Mouse (Mus musculus) CH12.LX (cell line): ENCODE measurements around the gene Paqr6. TPM values are rescaled to one million over a fixed set of nuclear protein-coding genes. Genes with fewer than 3 reads are reported as not detected.

ENCODE experiments used
- DNase-seq: peaks from one replicate; pipeline ENCODE4 v3.0.0-alpha.2; 2013; ENCODE audit errors: extremely low read depth
- H3K27ac ChIP-seq: 2 replicates; pipeline ENCODE4 v1.5.1; 2012; ENCODE audit warnings: low read depth, mild to moderate bottlenecking, control low read depth, moderate library complexity; ENCODE audit not compliant: insufficient read depth
- H3K27me3 ChIP-seq: replicated peaks from 2 replicates; pipeline ENCODE3; 2012; ENCODE audit warnings: inconsistent platforms
- H3K36me3 ChIP-seq, 2 experiments: replicated peaks in 1 of 2; 2 replicates each; pipeline versions ENCODE3 to v1.6.1; 2012; ENCODE audit warnings: inconsistent platforms in 1 of 2, low read length in 1 of 2, mild to moderate bottlenecking in 1 of 2, mixed read lengths in 1 of 2, moderate library complexity in 1 of 2; ENCODE audit not compliant: control insufficient read depth in 1 of 2, insufficient read depth in 1 of 2
- H3K4me1 ChIP-seq, 2 experiments: 2 replicates each; pipeline ENCODE4 v1.6.1; 2012; ENCODE audit warnings: inconsistent platforms in 1 of 2, moderate library complexity in 1 of 2; ENCODE audit not compliant: insufficient read depth in 2 of 2, control insufficient read depth in 1 of 2
- H3K4me2 ChIP-seq: 2 replicates; pipeline ENCODE4 v1.6.1; 2012; ENCODE audit warnings: low read depth, mild to moderate bottlenecking, control low read depth; ENCODE audit not compliant: poor library complexity, insufficient read depth, severe bottlenecking
- H3K4me3 ChIP-seq, 3 experiments: fragments of 150-350 bp in 1 of 3; sonication (generic) in 1 of 3; replicated peaks in 1 of 3; 2 replicates each; pipeline versions ENCODE3 to v1.5.1; 2011 to 2012; ENCODE audit warnings: low read depth in 2 of 3, low read length in 2 of 3, mild to moderate bottlenecking in 2 of 3, moderate library complexity in 2 of 3, control low read depth in 1 of 3, improper control_type of control experiment in 1 of 3, inconsistent platforms in 1 of 3, mixed read lengths in 1 of 3; ENCODE audit not compliant: poor library complexity in 1 of 3
- H3K79me2 ChIP-seq: replicated peaks from 2 replicates; pipeline ENCODE4 v1.6.1; 2012; ENCODE audit warnings: mild to moderate bottlenecking, moderate library complexity; ENCODE audit not compliant: control insufficient read depth, poor library complexity, insufficient read depth, severe bottlenecking; ENCODE audit errors: extremely low read depth
- H3K9ac ChIP-seq: 2 replicates; pipeline ENCODE4 v1.6.1; 2012; ENCODE audit warnings: low read depth, mild to moderate bottlenecking, control low read depth, moderate library complexity; ENCODE audit not compliant: insufficient read depth
- H3K9me3 ChIP-seq: replicated peaks from 2 replicates; pipeline ENCODE3; 2012; ENCODE audit warnings: low read length, inconsistent platforms, mixed read lengths
- BHLHE40 ChIP-seq: IDR thresholded peaks from 2 replicates; pipeline ENCODE4 v1.6.1; 2011; ENCODE audit warnings: mild to moderate bottlenecking, low read depth, low read length, improper control_type of control experiment
- CHD1 ChIP-seq: IDR thresholded peaks from 2 replicates; pipeline ENCODE4 v1.6.1; 2012; ENCODE audit warnings: low read depth, low read length, improper control_type of control experiment, inconsistent platforms
- CHD2 ChIP-seq: IDR thresholded peaks from 2 replicates; pipeline ENCODE4 v1.6.1; 2011; ENCODE audit warnings: low read length, improper control_type of control experiment
- CTCF ChIP-seq, 2 experiments: IDR thresholded peaks in 1 of 2; conservative IDR thresholded peaks in 1 of 2; 2 replicates each; pipeline ENCODE4 v1.5.1; 2011 to 2012; ENCODE audit warnings: low read depth in 2 of 2, low read length in 2 of 2, improper control_type of control experiment in 1 of 2, inconsistent platforms in 1 of 2, mild to moderate bottlenecking in 1 of 2, moderate library complexity in 1 of 2
- E2F4 ChIP-seq: IDR thresholded peaks from 2 replicates; pipeline ENCODE4 v1.6.1; 2011; ENCODE audit warnings: low read depth, low read length, improper control_type of control experiment; ENCODE audit not compliant: insufficient replicate concordance
- ELF1 ChIP-seq: IDR thresholded peaks from 2 replicates; pipeline ENCODE4 v1.6.1; 2014; ENCODE audit warnings: low read depth, mild to moderate bottlenecking, inconsistent platforms, low read length, improper control_type of control experiment
- EP300 ChIP-seq: IDR thresholded peaks from 2 replicates; pipeline ENCODE4 v1.6.1; 2011; ENCODE audit warnings: low read length, improper control_type of control experiment
- ETS1 ChIP-seq: conservative IDR thresholded peaks from 2 replicates; pipeline ENCODE4 v1.6.1; 2012; ENCODE audit warnings: low read depth, mild to moderate bottlenecking, inconsistent platforms, low read length, improper control_type of control experiment, moderate library complexity
- GABPA ChIP-seq: IDR thresholded peaks from 2 replicates; pipeline ENCODE4 v1.6.1; 2012; ENCODE audit warnings: low read depth, low read length, improper control_type of control experiment, inconsistent platforms; ENCODE audit not compliant: insufficient replicate concordance
- HCFC1 ChIP-seq: IDR thresholded peaks from 2 replicates; pipeline ENCODE4 v1.6.1; 2012; ENCODE audit warnings: low read depth, mild to moderate bottlenecking, inconsistent platforms, low read length, improper control_type of control experiment
- IRF4 ChIP-seq: IDR thresholded peaks from 2 replicates; pipeline ENCODE4 v1.6.1; 2014; ENCODE audit warnings: low read depth, mild to moderate bottlenecking, inconsistent platforms, low read length, improper control_type of control experiment
- JUN ChIP-seq: IDR thresholded peaks from 2 replicates; pipeline ENCODE4 v1.6.1; 2011; ENCODE audit warnings: low read depth, mild to moderate bottlenecking, low read length, improper control_type of control experiment, moderate library complexity; ENCODE audit not compliant: insufficient read depth
- JUND ChIP-seq: conservative IDR thresholded peaks from 2 replicates; pipeline ENCODE4 v1.6.1; 2011; ENCODE audit warnings: low read depth, low read length, improper control_type of control experiment
- KAT2A ChIP-seq: IDR thresholded peaks from 2 replicates; pipeline ENCODE4 v1.6.1; 2012; ENCODE audit warnings: low read length, improper control_type of control experiment, inconsistent platforms; ENCODE audit not compliant: insufficient replicate concordance
- MAFK ChIP-seq: IDR thresholded peaks from 2 replicates; pipeline ENCODE4 v1.6.1; 2011; ENCODE audit warnings: low read length, improper control_type of control experiment; ENCODE audit not compliant: insufficient replicate concordance
- MAX ChIP-seq: IDR thresholded peaks from 2 replicates; pipeline ENCODE4 v1.6.1; 2011; ENCODE audit warnings: low read length, improper control_type of control experiment
- MAZ ChIP-seq: IDR thresholded peaks from 2 replicates; pipeline ENCODE4 v1.6.1; 2012; ENCODE audit warnings: low read depth, mild to moderate bottlenecking, inconsistent platforms, low read length, improper control_type of control experiment, moderate library complexity
- MEF2A ChIP-seq: IDR thresholded peaks from 2 replicates; pipeline ENCODE4 v1.6.1; 2014; ENCODE audit warnings: low read depth, mild to moderate bottlenecking, inconsistent platforms, low read length, improper control_type of control experiment, borderline replicate concordance
- MXI1 ChIP-seq: IDR thresholded peaks from 2 replicates; pipeline ENCODE4 v1.6.1; 2011; ENCODE audit warnings: mild to moderate bottlenecking, low read depth, low read length, improper control_type of control experiment
- MYC ChIP-seq: IDR thresholded peaks from 2 replicates; pipeline ENCODE4 v1.6.1; 2011; ENCODE audit warnings: low read depth, mild to moderate bottlenecking, improper control_type of control experiment, low read length
- NELFE ChIP-seq: IDR thresholded peaks from 2 replicates; pipeline ENCODE4 v1.6.1; 2011; ENCODE audit warnings: low read depth, low read length, improper control_type of control experiment
- NRF1 ChIP-seq: IDR thresholded peaks from 2 replicates; pipeline ENCODE4 v1.6.1; 2014; ENCODE audit warnings: low read depth, mild to moderate bottlenecking, inconsistent platforms, low read length, improper control_type of control experiment, moderate library complexity
- PAX5 ChIP-seq: IDR thresholded peaks from 2 replicates; pipeline ENCODE4 v1.6.1; 2012; ENCODE audit warnings: low read length, inconsistent platforms, mixed read lengths
- POLR2A ChIP-seq: IDR thresholded peaks from 2 replicates; pipeline ENCODE4 v1.6.1; 2011; ENCODE audit warnings: low read depth, mild to moderate bottlenecking, improper control_type of control experiment, low read length
- POLR2AphosphoS2 ChIP-seq: IDR thresholded peaks from 2 replicates; pipeline ENCODE4 v1.6.1; 2011; ENCODE audit warnings: low read depth, low read length, improper control_type of control experiment
- RAD21 ChIP-seq: IDR thresholded peaks from 2 replicates; pipeline ENCODE4 v1.6.1; 2011; ENCODE audit warnings: low read depth, mild to moderate bottlenecking, low read length, improper control_type of control experiment, moderate library complexity
- RCOR1 ChIP-seq: conservative IDR thresholded peaks from 2 replicates; pipeline ENCODE4 v1.6.1; 2012; ENCODE audit warnings: low read depth, mild to moderate bottlenecking, inconsistent platforms, low read length, improper control_type of control experiment
- SIN3A ChIP-seq: IDR thresholded peaks from 2 replicates; pipeline ENCODE4 v1.6.1; 2012; ENCODE audit warnings: low read length, improper control_type of control experiment, inconsistent platforms
- SMC3 ChIP-seq: IDR thresholded peaks from 2 replicates; pipeline ENCODE4 v1.6.1; 2011; ENCODE audit warnings: low read depth, low read length, improper control_type of control experiment
- TBP ChIP-seq: conservative IDR thresholded peaks from 2 replicates; pipeline ENCODE4 v1.6.1; 2011; ENCODE audit warnings: low read depth, low read length, improper control_type of control experiment
- TCF12 ChIP-seq: IDR thresholded peaks from 2 replicates; pipeline ENCODE4 v1.6.1; 2014; ENCODE audit warnings: low read depth, mild to moderate bottlenecking, inconsistent platforms, low read length, improper control_type of control experiment
- UBTF ChIP-seq: IDR thresholded peaks from 2 replicates; pipeline ENCODE4 v1.6.1; 2012; ENCODE audit warnings: low read depth, mild to moderate bottlenecking, inconsistent platforms, low read length, improper control_type of control experiment, moderate library complexity
- USF1 ChIP-seq: IDR thresholded peaks from 2 replicates; pipeline ENCODE4 v1.6.1; 2014; ENCODE audit warnings: low read depth, mild to moderate bottlenecking, inconsistent platforms, low read length, improper control_type of control experiment
- USF2 ChIP-seq: conservative IDR thresholded peaks from 2 replicates; pipeline ENCODE4 v1.6.1; 2011; ENCODE audit warnings: low read depth, low read length, improper control_type of control experiment
- ZC3H11A ChIP-seq: IDR thresholded peaks from 2 replicates; pipeline ENCODE4 v1.6.1; 2012; ENCODE audit warnings: low read depth, mild to moderate bottlenecking, inconsistent platforms, low read length, improper control_type of control experiment
- ZKSCAN1 ChIP-seq: IDR thresholded peaks from 2 replicates; pipeline ENCODE4 v1.6.1; 2012; ENCODE audit warnings: low read depth, inconsistent platforms, low read length, improper control_type of control experiment, borderline replicate concordance
- ZMIZ1 ChIP-seq: IDR thresholded peaks from 2 replicates; pipeline ENCODE4 v1.6.1; 2012; ENCODE audit warnings: low read depth, mild to moderate bottlenecking, inconsistent platforms, low read length, improper control_type of control experiment
- ZNF384 ChIP-seq: IDR thresholded peaks from 2 replicates; pipeline ENCODE4 v1.6.1; 2012; ENCODE audit warnings: low read depth, low read length, improper control_type of control experiment, inconsistent platforms
- dilution Hi-C: fragments of 300-500 bp; cut with MboI; formaldehyde crosslinking; loops from 2 replicates; pipeline ENCODE4 v1.14.3; 2020; ENCODE audit warnings: low sequenced_read_pairs; ENCODE audit not compliant: extremely low pct_unique_long_range_greater_than_20kb, extremely low pct_ligation_motif_present
- in situ Hi-C: fragments of 300-500 bp; cut with MboI; formaldehyde crosslinking; loops from 3 replicates; pipeline ENCODE4 v1.14.3; 2019; ENCODE audit warnings: low sequenced_read_pairs, low pct_ligation_motif_present, low pct_unique_long_range_greater_than_20kb, mixed read lengths
- polyA plus RNA-seq: library from polyadenylated mRNA; unstranded; fragments of >175 nt; gene quantifications from 2 replicates; pipeline ENCODE4 v1.2.1, GENCODE M21; 2012; ENCODE audit warnings: low read depth; ENCODE audit not compliant: insufficient read length
- total RNA-seq, 2 experiments: library from RNA; depleted of rRNA; stranded (reverse); fragments of 300-350 nt in 1 of 2; fragments of >200 nt in 1 of 2; gene quantifications; 2 replicates each; pipeline ENCODE4 v1.2.3; 2012 to 2014

Paqr6 gene
- total and polyA plus RNA-seq, 3 experiments: 0.13 to 0.21 TPM; not detected in 1

DNA sequence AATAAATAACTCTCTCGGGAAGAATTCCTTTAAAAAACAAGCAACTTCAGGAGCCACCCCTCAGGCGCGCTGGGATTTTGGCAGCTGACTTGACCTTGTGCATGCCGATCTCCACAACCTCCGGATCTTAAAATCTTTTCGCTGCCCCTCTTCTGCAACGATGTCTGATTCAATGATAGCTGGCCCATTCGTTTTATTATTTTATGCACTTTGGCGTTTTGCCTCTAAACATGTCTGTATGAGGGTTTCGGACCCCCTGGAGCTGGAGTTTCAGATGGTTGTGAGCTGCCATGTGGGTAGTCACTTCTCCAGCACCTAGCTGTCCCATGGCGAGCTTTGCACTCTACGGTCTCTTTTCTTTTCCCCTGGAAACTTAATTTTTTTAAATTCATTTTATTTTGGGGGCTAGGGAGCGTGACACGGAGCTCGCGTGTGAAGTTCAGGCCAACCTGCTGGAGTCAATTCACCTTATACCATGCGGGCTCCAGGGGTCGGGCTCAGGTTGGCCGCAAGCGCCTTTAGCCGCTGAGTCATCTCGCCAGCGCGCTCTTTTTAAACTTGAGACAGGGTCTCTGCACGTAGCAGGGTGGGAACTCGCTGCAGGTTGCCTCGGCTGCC lies 28.8 kb upstream of the Paqr6 start:
- peak overlapping the region; percentile 93 for H3K4me2 ChIP-seq
- H3K79me2 ChIP-seq: peaks cover 36% of the 10 kb centered on the region
- no peaks in the 10 kb centered on the region for H3K9me3 ChIP-seq
- H3K27me3 ChIP-seq: no peaks in the 10 kb centered on the region
- peak overlapping the region; percentile 64 to 82 (median 81) for H3K4me3 ChIP-seq
- peaks cover 4 to 31% of the 10 kb centered on the region in 2 experiments for H3K36me3 ChIP-seq
- peaks cover 18 to 36% of the 10 kb centered on the region in 2 experiments for H3K4me1 ChIP-seq
- peak overlapping the region; percentile 59 for H3K9ac ChIP-seq
- TF ChIP-seq MAFK (0 out of 2 replicates have a peak, but pooled peaks have one; percentile 54), CTCF (conservative IDR thresholded peaks at IDR 0.05 in 1 of 2, IDR thresholded peaks at IDR 0.05 in 1 of 2; ENCODE audit: low read depth in 2 of 2, low read length in 2 of 2) (no peak), SIN3A (no peak), NELFE (no peak), CHD1 (no peak), RAD21 (no peak), POLR2A (no peak), SMC3 (no peak), MXI1 (peak; percentile 68), KAT2A (no peak), MEF2A (no peak), E2F4 (no peak), JUN (no peak), POLR2AphosphoS2 (no peak), HCFC1 (no peak), USF2 (no peak), NRF1 (no peak), ETS1 (no peak), MYC (peak; percentile 70), JUND (no peak), GABPA (no peak), ZMIZ1 (no peak; the same call in 1 of the 2 replicates), RCOR1 (0 out of 2 replicates have a peak, but pooled peaks have one; percentile 28), IRF4 (peak; percentile 19; the same call in 1 of the 2 replicates), USF1 (no peak), EP300 (no peak), ELF1 (no peak), ZNF384 (no peak), ZC3H11A (no peak), PAX5 (no peak), UBTF (peak; percentile 43; the same call in 1 of the 2 replicates), CHD2 (no peak), TBP (0 out of 2 replicates have a peak, but pooled peaks have one; percentile 5), BHLHE40 (peak; percentile 3; the same call in 1 of the 2 replicates), TCF12 (no peak), MAZ (no peak), MAX (peak; percentile 60), ZKSCAN1 (no peak)
- TF ChIP-seq, all 38 proteins: peak for 9
- dilution Hi-C loops (no loop called here), in situ Hi-C loops (no loop called here)
- peak; percentile 39 for DNase-seq
- H3K27ac ChIP-seq: peak overlapping the region; percentile 79
